Mouse (Mus musculus): ENCODE measurements around the gene Cdkal1.

Gene Cdkal1

GRCm38 (mm10) chr13:29490341-29490740 lies 365.1 kb downstream of the Cdkal1 start:
- no peak for DNase-seq (ENCODE audit: low spot score)

- DNase-seq (ENCODE audit: low spot score), result no peak
Measured at GRCm38 (mm10) chr13:29489476-29489875, 366.0 kb downstream of the Cdkal1 start.

- DNase-seq (ENCODE audit: low spot score), result no peak
Measured at GRCm38 (mm10) chr13:29486709-29487108, 368.8 kb downstream of the Cdkal1 start.

- no peak for DNase-seq (ENCODE audit: low spot score)
Measured at GRCm38 (mm10) chr13:29483950-29484349, 371.5 kb downstream of the Cdkal1 start.

- DNase-seq (ENCODE audit: low spot score), result no peak
Measured at GRCm38 (mm10) chr13:29482147-29482863, 373.2 kb downstream of the Cdkal1 start.

- no peak for DNase-seq (ENCODE audit: low spot score)
Measured at GRCm38 (mm10) chr13:29476421-29476820, 379.1 kb downstream of the Cdkal1 start.

- DNase-seq (ENCODE audit: low spot score), result no peak
Measured at GRCm38 (mm10) chr13:29474301-29474700, 381.2 kb downstream of the Cdkal1 start.

- DNase-seq (ENCODE audit: low spot score), result no peak
Measured at GRCm38 (mm10) chr13:29473779-29474178, 381.7 kb downstream of the Cdkal1 start.

- DNase-seq (ENCODE audit: low spot score), result no peak
Measured at GRCm38 (mm10) chr13:29462271-29462670, 393.2 kb downstream of the Cdkal1 start.

GRCm38 (mm10) chr13:29460741-29461140 lies 394.7 kb downstream of the Cdkal1 start:
- no peak for DNase-seq (ENCODE audit: low spot score)

GRCm38 (mm10) chr13:29458385-29458784 lies 397.1 kb downstream of the Cdkal1 start:
- DNase-seq (ENCODE audit: low spot score), result no peak

GRCm38 (mm10) chr13:29437067-29437466 lies 418.4 kb downstream of the Cdkal1 start:
- no peak for DNase-seq (ENCODE audit: low spot score)

GRCm38 (mm10) chr13:29434726-29435125 lies 420.7 kb downstream of the Cdkal1 start:
- no peak for DNase-seq (ENCODE audit: low spot score)

- no peak for DNase-seq (ENCODE audit: low spot score)
Measured at GRCm38 (mm10) chr13:29430919-29431318, 424.6 kb downstream of the Cdkal1 start.

- no peak for DNase-seq (ENCODE audit: low spot score)
Measured at GRCm38 (mm10) chr13:29429877-29430276, 425.6 kb downstream of the Cdkal1 start.

- DNase-seq (ENCODE audit: low spot score), result no peak
Measured at GRCm38 (mm10) chr13:29429196-29429595, 426.3 kb downstream of the Cdkal1 start.

GRCm38 (mm10) chr13:29416450-29417136 lies 438.9 kb downstream of the Cdkal1 start:
- no peak for DNase-seq (ENCODE audit: low spot score)

GRCm38 (mm10) chr13:29415967-29416366 lies 439.5 kb downstream of the Cdkal1 start:
- DNase-seq (ENCODE audit: low spot score), result no peak

- DNase-seq (ENCODE audit: low spot score), result no peak
Measured at GRCm38 (mm10) chr13:29414878-29415277, 440.6 kb downstream of the Cdkal1 start.

GRCm38 (mm10) chr13:29414470-29414869 lies 441.0 kb downstream of the Cdkal1 start:
- no peak for DNase-seq (ENCODE audit: low spot score)

- DNase-seq (ENCODE audit: low spot score), result no peak
Measured at GRCm38 (mm10) chr13:29411176-29411575, 444.3 kb downstream of the Cdkal1 start.

- DNase-seq (ENCODE audit: low spot score), result no peak
Measured at GRCm38 (mm10) chr13:29407619-29408018, 447.9 kb downstream of the Cdkal1 start.

GRCm38 (mm10) chr13:29405316-29405715 lies 450.2 kb downstream of the Cdkal1 start:
- no peak for DNase-seq (ENCODE audit: low spot score)

GRCm38 (mm10) chr13:29403217-29403616 lies 452.3 kb downstream of the Cdkal1 start:
- no peak for DNase-seq (ENCODE audit: low spot score)
